Mouse (Mus musculus) forebrain, embryonic 12.5 days (tissue): ENCODE measurements around the gene Zrsr1. TPM values are rescaled to one million over a fixed set of nuclear protein-coding genes. Genes with fewer than 3 reads are reported as not detected.

Experiments used
- ATAC-seq: fragments of 200-750 bp; cut with Nextera tagmentation; 2 replicates; pipeline ENCODE4 v1.8.0; 2017; ENCODE audit warnings: moderate TSS enrichment; ENCODE audit not compliant: low FRiP score
- H3K27ac ChIP-seq: fragments of 300-500 bp; sonication (generic); 2 replicates; pipeline ENCODE4 v1.5.1; 2016; ENCODE audit warnings: mild to moderate bottlenecking
- H3K27me3 ChIP-seq: fragments of 300-500 bp; sonication (generic); 2 replicates; pipeline ENCODE4 v1.6.1; 2016; ENCODE audit warnings: mild to moderate bottlenecking
- H3K36me3 ChIP-seq: fragments of 300-500 bp; sonication (generic); replicated peaks from 2 replicates; pipeline ENCODE4 v1.6.1; 2016; ENCODE audit warnings: mild to moderate bottlenecking
- H3K4me1 ChIP-seq: fragments of 300-500 bp; sonication (generic); 2 replicates; pipeline ENCODE4 v1.6.1; 2016
- H3K4me2 ChIP-seq: fragments of 300-500 bp; sonication (generic); 2 replicates; pipeline ENCODE4 v1.6.1; 2016; ENCODE audit warnings: mild to moderate bottlenecking, moderate library complexity
- H3K4me3 ChIP-seq: fragments of 300-500 bp; sonication (generic); replicated peaks from 2 replicates; pipeline ENCODE4 v1.5.1; 2016; ENCODE audit warnings: mild to moderate bottlenecking
- H3K9ac ChIP-seq: fragments of 300-500 bp; sonication (generic); 2 replicates; pipeline ENCODE4 v1.6.1; 2016; ENCODE audit warnings: mild to moderate bottlenecking
- H3K9me3 ChIP-seq: fragments of 300-500 bp; sonication (generic); 2 replicates; pipeline ENCODE4 v1.6.1; 2016
- WGBS: fragments of 180-500 bp; shearing (Covaris S2); methylation state at CpG from one replicate; pipeline ENCODE4 v1.1.7; 2016; 5-methylcytosine and 5-hydroxymethylcytosine counted together
- polyA plus RNA-seq: library from polyadenylated mRNA; unstranded; fragments of >200 nt; fragmentation: Nextera tagmentation; extraction: Ambion mirVana; gene quantifications from 2 replicates; pipeline ENCODE4 v1.2.1, GENCODE M21; 2016

Gene Zrsr1
- polyA plus RNA-seq, 1 experiment from 2014 or later, result 4.2 TPM

- Histone ChIP-seq H3K4me1 (peaks cover 37% of the 10 kb centered on the region), H3K9ac (no peak overlapping the region), H3K9me3 (peaks cover 4% of the 10 kb centered on the region; the same call in 1 of the 2 replicates), H3K4me2 (no peak overlapping the region), H3K36me3 (peaks cover 16% of the 10 kb centered on the region), H3K27me3 (no peaks in the 10 kb centered on the region), H3K4me3 (no peak overlapping the region), H3K27ac (no peak overlapping the region)
- ATAC-seq, result no peak
- 64% methylated on average over 1 of the region's 1 CpGs for WGBS
Measured at GRCm38 (mm10) chr11:22978711-22979110, 6.9 kb downstream of the Zrsr1 start.

DNA sequence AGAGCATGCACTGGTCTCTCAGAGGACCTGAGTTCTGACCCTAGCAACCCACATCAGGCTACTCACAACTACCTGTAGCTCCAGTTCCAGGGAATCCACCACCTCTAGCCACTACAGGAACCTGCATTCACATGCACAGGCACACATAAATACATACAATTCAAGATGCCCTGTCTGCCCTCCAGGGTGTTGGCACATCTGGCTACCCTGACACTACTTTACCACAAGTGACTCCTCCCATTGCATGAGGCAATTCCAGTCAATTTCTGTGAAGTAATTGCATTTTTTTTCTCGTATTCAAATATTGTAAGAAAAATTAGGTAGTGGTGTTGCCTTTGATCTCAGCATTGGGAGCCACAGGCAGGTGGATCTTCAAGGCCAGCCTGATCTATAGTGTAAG is 7.4 kb downstream of the Zrsr1 start:
- Histone ChIP-seq H3K9ac (no peak overlapping the region), H3K27me3 (no peaks in the 10 kb centered on the region), H3K36me3 (peaks cover 14% of the 10 kb centered on the region), H3K27ac (no peak overlapping the region), H3K9me3 (no peaks in the 10 kb centered on the region), H3K4me2 (no peak overlapping the region), H3K4me1 (peaks cover 35% of the 10 kb centered on the region), H3K4me3 (no peak overlapping the region)
- 88% methylated on average over 1 of the region's 1 CpGs for WGBS
- ATAC-seq, result no peak

GRCm38 (mm10) chr11:22981041-22981440 is 9.2 kb downstream of the Zrsr1 start:
- Histone ChIP-seq H3K9ac (peak overlapping the region; percentile 61), H3K27ac (no peak overlapping the region), H3K27me3 (no peaks in the 10 kb centered on the region), H3K4me2 (peak overlapping the region; percentile 72), H3K36me3 (peaks cover 14% of the 10 kb centered on the region), H3K4me3 (peak overlapping the region; percentile 69), H3K9me3 (no peaks in the 10 kb centered on the region), H3K4me1 (peaks cover 25% of the 10 kb centered on the region)
- no peak for ATAC-seq
- 57% methylated on average over 4 of the region's 4 CpGs for WGBS

DNA sequence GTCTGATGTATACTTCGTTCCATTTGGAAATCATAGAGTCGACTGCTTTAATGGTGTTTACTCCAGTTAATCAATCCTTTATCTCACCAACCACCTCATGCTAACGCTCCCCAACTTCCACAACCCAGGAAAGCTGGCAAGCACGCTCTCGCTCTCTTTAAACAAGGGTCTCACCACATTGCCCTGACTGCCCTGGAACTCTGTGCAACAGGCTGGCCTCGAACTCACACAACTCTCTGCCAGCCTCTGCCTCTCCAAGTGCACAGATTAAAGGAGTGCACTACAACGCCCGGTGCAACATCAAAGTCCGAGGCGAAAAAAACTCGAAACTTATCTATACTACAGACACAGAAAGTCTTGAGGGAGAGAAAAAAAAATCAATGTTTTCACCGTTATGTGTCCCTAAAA is 9.7 kb downstream of the Zrsr1 start:
- WGBS, result 5% methylated on average over 12 of the region's 12 CpGs

GRCm38 (mm10) chr11:22981984-22982757 is 10.4 kb downstream of the Zrsr1 start, which contains the start of the genes Gm28048 and Commd1:
Gene Gm28048 (minus strand): TSS chr11:22982090.
Gene Commd1 (minus strand): TSS chr11:22982382.
- H3K27me3 ChIP-seq, result no peaks in the 10 kb centered on the region
- peak within 1 kb of the TSS; percentile 61 for H3K9ac ChIP-seq
- peak; percentile 93 for ATAC-seq
- H3K4me2 ChIP-seq, result peak within 1 kb of the TSS; percentile 72
- peak within 1 kb of the TSS; percentile 98 for H3K27ac ChIP-seq
- peak within 1 kb of the TSS; percentile 69 for H3K4me3 ChIP-seq
- H3K36me3 ChIP-seq, result peaks cover 10% of the 10 kb centered on the region; the same call in 1 of the 2 replicates
- no peaks in the 10 kb centered on the region for H3K9me3 ChIP-seq
- peaks cover 15% of the 10 kb centered on the region for H3K4me1 ChIP-seq
- WGBS, result 2% methylated on average over 42 of the region's 42 CpGs

More for the DNA sequence above, 9.7 kb downstream of the Zrsr1 start:
- ATAC-seq, result peak; percentile 64
- Histone ChIP-seq H3K27ac (peak overlapping the region; percentile 98), H3K4me2 (peak overlapping the region; percentile 72), H3K9me3 (no peaks in the 10 kb centered on the region), H3K36me3 (peaks cover 14% of the 10 kb centered on the region; the same call in 1 of the 2 replicates), H3K9ac (peak overlapping the region; percentile 61), H3K27me3 (no peaks in the 10 kb centered on the region), H3K4me3 (peak overlapping the region; percentile 69), H3K4me1 (peaks cover 20% of the 10 kb centered on the region)

DNA sequence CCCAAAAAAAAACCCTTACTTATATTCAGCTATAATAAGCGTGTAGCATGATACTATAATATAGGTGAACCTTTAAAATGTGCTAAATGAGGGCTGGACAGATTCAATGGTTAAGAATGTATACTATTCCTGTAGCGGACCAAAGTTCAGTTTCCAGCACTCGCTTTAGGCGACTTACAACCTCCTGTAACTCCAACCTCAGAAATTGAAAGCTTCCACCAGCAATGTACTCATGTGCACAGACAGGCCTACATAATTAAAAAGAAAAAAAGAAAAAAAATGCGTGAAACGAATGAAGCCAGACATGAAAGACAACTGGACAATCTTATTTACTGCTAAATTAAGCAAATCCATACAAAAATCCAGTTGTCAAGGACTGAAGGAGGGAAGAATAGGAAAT is 11.0 kb downstream of the Zrsr1 start:
- H3K4me3 ChIP-seq, result no peak overlapping the region

DNA sequence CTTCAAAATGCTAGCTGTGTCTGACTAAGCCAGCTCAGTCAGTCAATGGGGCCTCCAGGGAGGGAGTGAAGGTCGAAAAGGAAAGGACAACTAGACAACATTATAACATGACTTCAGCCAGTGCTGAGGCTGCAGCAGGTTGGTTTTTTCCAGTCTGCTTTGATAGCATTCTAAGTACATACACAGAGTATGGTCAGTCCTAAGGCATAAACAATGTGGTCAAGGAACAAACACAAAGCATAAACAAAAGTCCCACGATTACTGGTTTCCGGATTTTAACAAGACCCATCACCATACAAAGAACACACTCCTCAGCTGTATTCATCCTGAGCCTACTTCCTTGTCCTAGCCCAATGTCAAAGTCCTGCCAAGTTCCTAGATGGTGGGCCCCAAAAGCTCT is 13.7 kb downstream of the Zrsr1 start:
- H3K9ac ChIP-seq, result no peak overlapping the region
- H3K36me3 ChIP-seq, result no peaks in the 10 kb centered on the region
- WGBS, result 77% methylated on average over 3 of the region's 3 CpGs
- H3K27ac ChIP-seq, result no peak overlapping the region
- ATAC-seq, result no peak
- peaks cover 10% of the 10 kb centered on the region for H3K4me1 ChIP-seq
- H3K27me3 ChIP-seq, result no peaks in the 10 kb centered on the region
- H3K9me3 ChIP-seq, result no peaks in the 10 kb centered on the region
- H3K4me2 ChIP-seq, result no peak overlapping the region
- H3K4me3 ChIP-seq, result no peak overlapping the region

More for the DNA sequence above, 11.0 kb downstream of the Zrsr1 start:
- peaks cover 11% of the 10 kb centered on the region for H3K4me1 ChIP-seq
- H3K4me2 ChIP-seq, result peak overlapping the region; percentile 72; the same call in 1 of the 2 replicates
- no peak overlapping the region for H3K27ac ChIP-seq
- no peak overlapping the region for H3K9ac ChIP-seq
- no peak for ATAC-seq
- H3K36me3 ChIP-seq, result peaks cover 9% of the 10 kb centered on the region; the same call in 1 of the 2 replicates
- H3K9me3 ChIP-seq, result no peaks in the 10 kb centered on the region
- H3K27me3 ChIP-seq, result no peaks in the 10 kb centered on the region
- WGBS, result 69% methylated on average over 6 of the region's 6 CpGs

DNA sequence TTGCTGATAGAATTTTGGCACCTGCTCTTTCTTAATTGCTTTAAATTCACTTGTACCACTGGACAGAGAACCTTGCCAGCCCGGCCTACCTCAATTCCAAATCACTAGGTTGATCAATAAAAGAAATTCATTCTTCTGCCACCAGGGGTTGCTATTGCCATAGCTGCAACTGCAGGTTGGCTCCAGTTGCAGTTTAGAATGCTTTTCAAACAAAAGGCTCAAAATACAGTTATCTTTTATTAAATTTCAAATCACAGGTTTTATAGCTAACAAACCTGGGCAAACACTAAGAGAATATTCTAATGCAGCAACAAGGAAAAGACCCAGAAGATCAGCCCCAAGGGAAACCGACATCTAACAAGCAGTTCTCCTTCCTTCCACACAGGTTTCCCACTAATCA is 15.6 kb downstream of the Zrsr1 start:
- no peak for ATAC-seq
- Histone ChIP-seq H3K36me3 (no peaks in the 10 kb centered on the region), H3K4me2 (no peak overlapping the region), H3K27me3 (no peaks in the 10 kb centered on the region), H3K4me1 (peaks cover 11% of the 10 kb centered on the region), H3K9me3 (no peaks in the 10 kb centered on the region), H3K9ac (no peak overlapping the region), H3K4me3 (no peak overlapping the region), H3K27ac (no peak overlapping the region)
- WGBS, result 60% methylated on average over 2 of the region's 2 CpGs

DNA sequence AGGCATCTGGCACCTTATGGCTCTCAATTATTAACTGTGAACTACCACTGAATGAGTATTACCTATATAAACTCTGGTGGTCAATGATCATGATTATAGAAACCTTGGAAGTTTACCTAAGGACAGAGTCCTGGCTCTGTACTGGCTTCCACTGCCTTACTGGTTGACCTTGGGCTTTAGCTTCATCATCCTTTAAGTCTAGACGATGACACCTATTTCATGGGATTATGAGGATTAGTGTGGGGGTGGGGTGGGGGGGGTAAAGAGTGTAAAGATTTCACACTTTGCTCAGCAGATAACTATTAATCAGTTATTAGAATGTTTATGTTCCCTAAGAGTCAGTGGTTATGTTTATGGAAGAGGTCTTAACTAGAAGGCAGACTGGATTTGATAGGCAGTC is 18.0 kb downstream of the Zrsr1 start:
- Histone ChIP-seq H3K36me3 (peaks cover 13% of the 10 kb centered on the region), H3K4me1 (peaks cover 11% of the 10 kb centered on the region), H3K9me3 (no peaks in the 10 kb centered on the region), H3K4me2 (peak overlapping the region; percentile 94), H3K27ac (peak overlapping the region; percentile 94), H3K4me3 (peak overlapping the region; percentile 94), H3K9ac (peak overlapping the region; percentile 91), H3K27me3 (no peaks in the 10 kb centered on the region)
- whole genome bisulfite sequencing, result 57% methylated on average over 1 of the region's 1 CpGs
- peak; percentile 2; the same call in 1 of the 2 replicates for ATAC-seq

GRCm38 (mm10) chr11:22990393-22991126 is 18.8 kb downstream of the Zrsr1 start, which contains the start of gene Cct4:
Gene Cct4 (plus strand): TSS chr11:22990519.
- Histone ChIP-seq H3K36me3 (peaks cover 20% of the 10 kb centered on the region), H3K27me3 (no peaks in the 10 kb centered on the region), H3K4me3 (peak within 1 kb of the TSS; percentile 94), H3K9ac (peak within 1 kb of the TSS; percentile 91), H3K9me3 (no peaks in the 10 kb centered on the region), H3K4me2 (peak within 1 kb of the TSS; percentile 94), H3K27ac (peak within 1 kb of the TSS; percentile 94), H3K4me1 (peaks cover 11% of the 10 kb centered on the region)
- under 1% methylated on average over 66 of the region's 66 CpGs for WGBS
- peak; percentile 99 for ATAC-seq

DNA sequence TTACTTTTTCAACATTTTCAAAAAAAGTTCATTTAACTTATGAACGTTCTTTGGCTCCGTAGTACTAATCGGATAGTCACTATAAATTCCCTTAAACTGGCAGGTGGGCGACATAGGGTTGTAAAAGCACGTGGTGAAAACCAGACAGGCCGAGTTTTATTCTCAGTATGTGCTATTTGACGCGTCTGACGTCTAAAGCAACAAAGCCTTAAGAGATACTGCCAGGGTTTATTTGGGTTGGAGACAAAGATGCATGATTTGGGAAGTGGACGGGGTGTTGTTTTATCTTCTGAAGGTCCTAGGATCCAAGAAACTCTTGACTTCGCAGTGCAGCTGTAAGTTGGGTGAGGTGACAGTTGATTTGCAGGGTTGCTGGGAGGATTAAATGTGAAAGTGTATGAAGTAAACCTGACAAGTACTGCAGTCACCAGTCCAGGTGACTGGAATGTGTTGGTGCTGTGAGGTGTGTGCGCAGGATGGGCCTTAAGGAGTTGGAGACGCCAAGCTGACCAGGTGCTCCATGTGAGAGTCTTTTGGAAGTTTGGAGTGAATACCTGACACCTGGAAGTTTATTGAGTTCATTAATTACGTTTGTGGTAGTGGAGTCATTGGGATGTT is 19.5 kb downstream of the Zrsr1 start:
- peak overlapping the region; percentile 94 for H3K4me3 ChIP-seq
- 14% methylated on average over 14 of the region's 14 CpGs for WGBS
- no peaks in the 10 kb centered on the region for H3K9me3 ChIP-seq
- H3K4me1 ChIP-seq, result peaks cover 11% of the 10 kb centered on the region
- no peak for ATAC-seq
- H3K27me3 ChIP-seq, result no peaks in the 10 kb centered on the region
- H3K36me3 ChIP-seq, result peaks cover 26% of the 10 kb centered on the region
- peak overlapping the region; percentile 94 for H3K4me2 ChIP-seq
- H3K27ac ChIP-seq, result 0 out of 2 replicates have a peak overlapping the region, but pooled peaks have one; percentile 94
- peak overlapping the region; percentile 91 for H3K9ac ChIP-seq

- 91% methylated on average over 2 of the region's 2 CpGs for WGBS
- no peak for ATAC-seq
Measured at GRCm38 (mm10) chr11:22994271-22994670, 22.5 kb downstream of the Zrsr1 start.

More at GRCm38 (mm10) chr11:22994271-22994670, 22.5 kb downstream of the Zrsr1 start:
- H3K27ac ChIP-seq, result no peak overlapping the region
- no peaks in the 10 kb centered on the region for H3K27me3 ChIP-seq
- no peak overlapping the region for H3K9ac ChIP-seq
- no peaks in the 10 kb centered on the region for H3K9me3 ChIP-seq
- H3K4me3 ChIP-seq, result no peak overlapping the region
- H3K4me2 ChIP-seq, result no peak overlapping the region
- H3K4me1 ChIP-seq, result peaks cover 11% of the 10 kb centered on the region
- peaks cover 49% of the 10 kb centered on the region for H3K36me3 ChIP-seq
